Mouse (Mus musculus): Measurements from ENCODE around the gene Eri3. TPM values are rescaled to one million over a fixed set of nuclear protein-coding genes. Genes with fewer than 3 reads are reported as not detected.

Eri3 gene
- polyA plus RNA-seq, 1 experiment from 2014 or later = 267 TPM

DNA sequence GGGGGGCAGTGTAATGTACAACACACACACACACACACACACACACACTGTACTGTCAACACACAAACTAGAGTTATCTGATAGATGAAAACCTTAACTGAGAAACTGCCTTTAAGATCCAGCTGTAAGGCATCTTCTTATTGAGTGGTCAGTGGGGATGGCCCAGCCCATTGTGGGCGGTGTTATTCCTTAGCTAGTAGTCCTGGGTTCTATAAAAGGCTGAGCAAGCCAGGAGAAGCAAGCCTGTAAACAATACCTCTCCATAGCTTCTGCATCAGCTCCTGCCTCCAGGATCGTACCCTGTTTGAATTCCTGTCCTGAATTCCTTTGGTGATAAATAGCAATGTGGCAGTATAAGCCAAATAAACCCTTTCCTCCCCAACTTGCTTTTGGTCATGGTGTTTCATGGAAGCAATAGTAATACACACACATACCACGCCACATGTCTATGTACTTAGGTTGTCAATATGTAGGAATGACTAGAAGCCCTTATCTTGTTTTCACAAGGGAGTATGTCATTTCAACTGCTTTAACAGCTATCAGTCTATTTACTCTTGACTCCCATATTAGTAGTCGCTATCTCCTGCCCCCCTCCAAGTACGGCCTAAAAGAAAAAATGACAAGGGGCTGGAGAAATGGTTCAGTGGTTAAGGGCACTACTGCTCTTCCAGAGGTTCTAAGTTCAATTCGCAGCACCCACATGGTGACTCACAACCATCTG is 133.0 kb downstream of the Eri3 start:
- no peak overlapping the region for H3K4me3 ChIP-seq (replicated peaks; ENCODE audit: low read depth, low read length)
- no peak for DNase-seq
- H3K4me2 ChIP-seq (ENCODE audit: low read length) = peak overlapping the region; percentile 90; the same call in 1 of the 2 replicates
- no peak for ATAC-seq (ENCODE audit: low FRiP score, low TSS enrichment)
- peaks cover 24% of the 10 kb centered on the region for H3K36me3 ChIP-seq (ENCODE audit: control insufficient read depth, insufficient read depth, low read length)
- peaks cover 6% of the 10 kb centered on the region for H3K4me1 ChIP-seq (ENCODE audit: control insufficient read depth, insufficient read depth, low read length)
- no peaks in the 10 kb centered on the region for H3K27me3 ChIP-seq (ENCODE audit: control insufficient read depth, insufficient read depth, low read length)
- 82% methylated on average over 6 of the region's 6 CpGs for WGBS
- no peaks in the 10 kb centered on the region for H3K9me3 ChIP-seq (ENCODE audit: control insufficient read depth, low read length)
- H3K9ac ChIP-seq (replicated peaks; ENCODE audit: low read length) = no peak overlapping the region
- no peak overlapping the region for H3K27ac ChIP-seq (replicated peaks; ENCODE audit: low read depth, low read length)

GRCm38 (mm10) chr4:117686354-117686753 is 136.2 kb downstream of the Eri3 start:
- peaks cover 3% of the 10 kb centered on the region for H3K4me1 ChIP-seq (ENCODE audit: control insufficient read depth, insufficient read depth, low read length)
- no peaks in the 10 kb centered on the region for H3K36me3 ChIP-seq (ENCODE audit: control insufficient read depth, insufficient read depth, low read length)
- WGBS = 88% methylated on average over 4 of the region's 4 CpGs
- H3K9ac ChIP-seq (replicated peaks; ENCODE audit: low read length) = no peak overlapping the region
- no peaks in the 10 kb centered on the region for H3K9me3 ChIP-seq (ENCODE audit: control insufficient read depth, low read length)
- H3K27ac ChIP-seq (replicated peaks; ENCODE audit: low read depth, low read length) = no peak overlapping the region
- no peaks in the 10 kb centered on the region for H3K27me3 ChIP-seq (ENCODE audit: control insufficient read depth, insufficient read depth, low read length)
- H3K4me2 ChIP-seq (ENCODE audit: low read length) = no peak overlapping the region
- ATAC-seq (ENCODE audit: low FRiP score, low TSS enrichment) (no peak), DNase-seq (no peak)
- H3K4me3 ChIP-seq (replicated peaks; ENCODE audit: low read depth, low read length) = no peak overlapping the region

- Histone ChIP-seq H3K9ac (replicated peaks; ENCODE audit: low read length) (no peak overlapping the region), H3K27ac (replicated peaks; ENCODE audit: low read depth, low read length) (no peak overlapping the region), H3K27me3 (ENCODE audit: control insufficient read depth, insufficient read depth, low read length) (no peaks in the 10 kb centered on the region), H3K4me1 (ENCODE audit: control insufficient read depth, insufficient read depth, low read length) (no peaks in the 10 kb centered on the region), H3K4me2 (ENCODE audit: low read length) (no peak overlapping the region), H3K36me3 (ENCODE audit: control insufficient read depth, insufficient read depth, low read length) (no peaks in the 10 kb centered on the region), H3K9me3 (ENCODE audit: control insufficient read depth, low read length) (no peaks in the 10 kb centered on the region), H3K4me3 (replicated peaks; ENCODE audit: low read depth, low read length) (no peak overlapping the region)
- 6% methylated on average over 7 of the region's 7 CpGs for WGBS
- DNase-seq = peak; percentile 87
- no peak for ATAC-seq (ENCODE audit: low FRiP score, low TSS enrichment)
Measured at GRCm38 (mm10) chr4:117705361-117705760, 155.2 kb downstream of the Eri3 start.

- ATAC-seq (ENCODE audit: low FRiP score, low TSS enrichment) = no peak
Measured at GRCm38 (mm10) chr4:117708780-117709550, 158.8 kb downstream of the Eri3 start.

GRCm38 (mm10) chr4:117712314-117712713 is 162.1 kb downstream of the Eri3 start:
- no peak for ATAC-seq (ENCODE audit: low FRiP score, low TSS enrichment)
- 90% methylated on average over 3 of the region's 3 CpGs for WGBS
- H3K36me3 ChIP-seq (ENCODE audit: control insufficient read depth, insufficient read depth, low read length) = no peaks in the 10 kb centered on the region

More at GRCm38 (mm10) chr4:117708780-117709550, 158.8 kb downstream of the Eri3 start:
- Histone ChIP-seq H3K27ac (replicated peaks; ENCODE audit: low read depth, low read length) (no peak overlapping the region), H3K36me3 (ENCODE audit: control insufficient read depth, insufficient read depth, low read length) (no peaks in the 10 kb centered on the region), H3K4me2 (ENCODE audit: low read length) (no peak overlapping the region), H3K9me3 (ENCODE audit: control insufficient read depth, low read length) (no peaks in the 10 kb centered on the region), H3K4me1 (ENCODE audit: control insufficient read depth, insufficient read depth, low read length) (no peaks in the 10 kb centered on the region), H3K27me3 (ENCODE audit: control insufficient read depth, insufficient read depth, low read length) (no peaks in the 10 kb centered on the region), H3K4me3 (replicated peaks; ENCODE audit: low read depth, low read length) (no peak overlapping the region), H3K9ac (replicated peaks; ENCODE audit: low read length) (no peak overlapping the region)
- WGBS = 77% methylated on average over 3 of the region's 3 CpGs
- DNase-seq = no peak

GRCm38 (mm10) chr4:117713303-117714098 is 163.3 kb downstream of the Eri3 start:
- DNase-seq (peak; percentile 13), ATAC-seq (ENCODE audit: low FRiP score, low TSS enrichment) (no peak)
- no peaks in the 10 kb centered on the region for H3K9me3 ChIP-seq (ENCODE audit: control insufficient read depth, low read length)
- no peaks in the 10 kb centered on the region for H3K36me3 ChIP-seq (ENCODE audit: control insufficient read depth, insufficient read depth, low read length)
- no peak overlapping the region for H3K4me2 ChIP-seq (ENCODE audit: low read length)
- no peaks in the 10 kb centered on the region for H3K4me1 ChIP-seq (ENCODE audit: control insufficient read depth, insufficient read depth, low read length)
- no peak overlapping the region for H3K9ac ChIP-seq (replicated peaks; ENCODE audit: low read length)
- no peak overlapping the region for H3K27ac ChIP-seq (replicated peaks; ENCODE audit: low read depth, low read length)
- 78% methylated on average over 6 of the region's 6 CpGs for WGBS
- H3K4me3 ChIP-seq (replicated peaks; ENCODE audit: low read depth, low read length) = no peak overlapping the region
- H3K27me3 ChIP-seq (ENCODE audit: control insufficient read depth, insufficient read depth, low read length) = no peaks in the 10 kb centered on the region

More at GRCm38 (mm10) chr4:117712314-117712713, 162.1 kb downstream of the Eri3 start:
- Histone ChIP-seq H3K27me3 (ENCODE audit: control insufficient read depth, insufficient read depth, low read length) (no peaks in the 10 kb centered on the region), H3K27ac (replicated peaks; ENCODE audit: low read depth, low read length) (no peak overlapping the region), H3K4me3 (replicated peaks; ENCODE audit: low read depth, low read length) (no peak overlapping the region), H3K4me1 (ENCODE audit: control insufficient read depth, insufficient read depth, low read length) (no peaks in the 10 kb centered on the region), H3K4me2 (ENCODE audit: low read length) (no peak overlapping the region), H3K9ac (replicated peaks; ENCODE audit: low read length) (no peak overlapping the region), H3K9me3 (ENCODE audit: control insufficient read depth, low read length) (no peaks in the 10 kb centered on the region)
- DNase-seq = no peak

Small RNAs within 50 kb of the gene (microRNA-seq; reads per million reads assigned to microRNA genes)
- gene Gm25559 = not detected

Other genes starting within 250 kb of the Eri3 start
- 103 and 110 TPM in 2 replicates for gene Rnf220, start 53.3 kb upstream of the Eri3 start, polyA plus RNA-seq (2014; fragmentation: Nextera tagmentation; extraction: Ambion mirVana)
- gene Dmap1, start 131.9 kb downstream of the Eri3 start, polyA plus RNA-seq (2014; fragmentation: Nextera tagmentation; extraction: Ambion mirVana) = 86.6 and 91.5 TPM in 2 replicates
- not detected in 2 replicates for gene Gm12845, start 174.0 kb downstream of the Eri3 start, polyA plus RNA-seq (2014; fragmentation: Nextera tagmentation; extraction: Ambion mirVana)
- not detected in 2 replicates for gene Klf17, start 215.3 kb downstream of the Eri3 start, polyA plus RNA-seq (2014; fragmentation: Nextera tagmentation; extraction: Ambion mirVana)

All from midbrain, embryonic 14.5 days (tissue).